Mouse (Mus musculus) thymus, adult 2 months (tissue): Measurements from ENCODE around the gene Trabd2b.

ENCODE experiments used
- CTCF ChIP-seq: fragments of 200-500 bp; IDR thresholded peaks from 2 replicates; pipeline ENCODE4 v1.5.1; 2012; ENCODE audit warnings: mild to moderate bottlenecking, control low read depth, low read length, moderate library complexity, borderline replicate concordance; ENCODE audit not compliant: control insufficient read depth, poor library complexity, insufficient read depth; ENCODE audit errors: extremely low read depth
- POLR2A ChIP-seq: fragments of 200-500 bp; IDR thresholded peaks from 2 replicates; pipeline ENCODE4 v1.6.1; 2012; ENCODE audit warnings: mild to moderate bottlenecking, low read length, control low read depth, moderate library complexity; ENCODE audit not compliant: control insufficient read depth, poor library complexity, insufficient read depth; ENCODE audit errors: extremely low read depth

DNA sequence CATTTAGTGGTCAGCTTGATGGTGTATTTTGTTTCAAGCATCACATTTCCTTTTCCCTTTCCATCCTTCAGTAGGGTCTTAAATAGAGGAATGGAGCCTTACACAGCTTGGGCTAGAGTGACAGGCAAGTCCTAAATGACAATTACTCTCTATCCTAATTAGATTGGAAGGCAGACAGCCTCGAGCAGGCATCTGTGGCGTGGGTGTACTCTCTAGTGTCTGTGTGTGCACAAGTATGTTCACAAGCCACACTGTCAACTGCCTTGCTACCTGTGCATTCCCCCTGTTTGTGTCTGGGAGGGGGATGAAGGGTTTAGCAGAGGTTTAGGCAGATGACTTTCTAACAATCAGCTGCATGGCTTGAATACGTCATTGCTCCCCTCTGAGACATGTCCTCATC lies 6.7 kb upstream of the Trabd2b start:
- TF ChIP-seq CTCF (no peak), POLR2A (no peak)
